Mouse (Mus musculus) gastrocnemius, postnatal 14 days (tissue): ENCODE data around the gene I0C0044D17Rik. TPM values are rescaled to one million over a fixed set of nuclear protein-coding genes. Genes with fewer than 3 reads are reported as not detected.

Experiments used
- DNase-seq: peaks from one replicate; pipeline ENCODE4 v3.0.0; 2021; ENCODE audit warnings: mixed read lengths
- intact Hi-C: fragments of 180-260 bp; cut with DNase I; formaldehyde crosslinking; loops from one replicate; pipeline ENCODE4 v1.15.1; 2025; ENCODE audit warnings: low total_unique reads
- total RNA-seq, 2 experiments: library from RNA; stranded (reverse); gene quantifications; 2 replicates each; pipeline ENCODE4 v1.2.3; 2021

The I0C0044D17Rik gene
- total RNA-seq, 2 experiments from 2014 or later: not detected

GRCm38 (mm10) chr4:98836519-98836918 lies 12.9 kb upstream of the I0C0044D17Rik start:
- intact Hi-C loops: no loop called here
- DNase-seq: no peak

GRCm38 (mm10) chr4:98834782-98835181 lies 11.1 kb upstream of the I0C0044D17Rik start:
- intact Hi-C loops: no loop called here
- no peak for DNase-seq

- intact Hi-C loops: no loop called here
- no peak for DNase-seq
These were observed 8.1 kb upstream of the I0C0044D17Rik start for GRCm38 (mm10) chr4:98831726-98832125.

- intact Hi-C loops: no loop called here
These were observed 3.1 kb upstream of the I0C0044D17Rik start for GRCm38 (mm10) chr4:98826701-98827100.

GRCm38 (mm10) chr4:98823047-98823446 lies 593 bp downstream of the I0C0044D17Rik start:
- no peak for DNase-seq
- intact Hi-C loops: no loop called here

More at GRCm38 (mm10) chr4:98826701-98827100, 3.1 kb upstream of the I0C0044D17Rik start:
- DNase-seq: no peak

GRCm38 (mm10) chr4:98822478-98822877 lies 1.2 kb downstream of the I0C0044D17Rik start:
- DNase-seq: no peak
- intact Hi-C loops: no loop called here

GRCm38 (mm10) chr4:98819216-98819755 lies 4.4 kb downstream of the I0C0044D17Rik start:
- intact Hi-C loops: no loop called here
- no peak for DNase-seq

- intact Hi-C loops: no loop called here
- DNase-seq: peak; percentile 60
These were observed 6.3 kb downstream of the I0C0044D17Rik start, which contains the start of gene Kank4 for GRCm38 (mm10) chr4:98817184-98817911. Gene Kank4, minus strand, starts transcription at chr4:98817537.

GRCm38 (mm10) chr4:98816807-98817183 lies 6.8 kb downstream of the I0C0044D17Rik start:
- intact Hi-C loops: no loop called here
- DNase-seq: no peak

- no peak for DNase-seq
- intact Hi-C loops: no loop called here
These were observed 17.3 kb downstream of the I0C0044D17Rik start for GRCm38 (mm10) chr4:98806306-98806705.

GRCm38 (mm10) chr4:98805291-98806048 lies 18.2 kb downstream of the I0C0044D17Rik start:
- intact Hi-C loops: no loop called here
- no peak for DNase-seq

GRCm38 (mm10) chr4:98804476-98805134 lies 19.0 kb downstream of the I0C0044D17Rik start:
- no peak for DNase-seq
- intact Hi-C loops: no loop called here

GRCm38 (mm10) chr4:98801775-98802174 lies 21.9 kb downstream of the I0C0044D17Rik start:
- DNase-seq: no peak
- intact Hi-C loops: no loop called here

- no peak for DNase-seq
- intact Hi-C loops: no loop called here
These were observed 22.8 kb downstream of the I0C0044D17Rik start for GRCm38 (mm10) chr4:98800824-98801223.

- intact Hi-C loops: no loop called here
- peak; percentile 39 for DNase-seq
These were observed 26.9 kb downstream of the I0C0044D17Rik start for GRCm38 (mm10) chr4:98796591-98797341.

- DNase-seq: no peak
- intact Hi-C loops: no loop called here
These were observed 28.4 kb downstream of the I0C0044D17Rik start for GRCm38 (mm10) chr4:98795241-98795640.

- intact Hi-C loops: no loop called here
- DNase-seq: no peak
These were observed 30.2 kb downstream of the I0C0044D17Rik start for GRCm38 (mm10) chr4:98793486-98793885.

- intact Hi-C loops: no loop called here
- DNase-seq: no peak
These were observed 32.9 kb downstream of the I0C0044D17Rik start for GRCm38 (mm10) chr4:98790721-98791120.

- intact Hi-C loops: no loop called here
- DNase-seq: no peak
These were observed 33.8 kb downstream of the I0C0044D17Rik start for GRCm38 (mm10) chr4:98789861-98790311.
